Mouse (Mus musculus) fibroblast of lung, adult 2 months (primary cell): ENCODE results near the gene Lama4.
A peak's percentile ranks its signal among the peaks of the same experiment; 100 is the strongest.

Experiments
- DNase-seq: peaks from one replicate; pipeline ENCODE4 v3.0.0-alpha.2; 2011; ENCODE audit warnings: low read depth

Gene Lama4

DNA sequence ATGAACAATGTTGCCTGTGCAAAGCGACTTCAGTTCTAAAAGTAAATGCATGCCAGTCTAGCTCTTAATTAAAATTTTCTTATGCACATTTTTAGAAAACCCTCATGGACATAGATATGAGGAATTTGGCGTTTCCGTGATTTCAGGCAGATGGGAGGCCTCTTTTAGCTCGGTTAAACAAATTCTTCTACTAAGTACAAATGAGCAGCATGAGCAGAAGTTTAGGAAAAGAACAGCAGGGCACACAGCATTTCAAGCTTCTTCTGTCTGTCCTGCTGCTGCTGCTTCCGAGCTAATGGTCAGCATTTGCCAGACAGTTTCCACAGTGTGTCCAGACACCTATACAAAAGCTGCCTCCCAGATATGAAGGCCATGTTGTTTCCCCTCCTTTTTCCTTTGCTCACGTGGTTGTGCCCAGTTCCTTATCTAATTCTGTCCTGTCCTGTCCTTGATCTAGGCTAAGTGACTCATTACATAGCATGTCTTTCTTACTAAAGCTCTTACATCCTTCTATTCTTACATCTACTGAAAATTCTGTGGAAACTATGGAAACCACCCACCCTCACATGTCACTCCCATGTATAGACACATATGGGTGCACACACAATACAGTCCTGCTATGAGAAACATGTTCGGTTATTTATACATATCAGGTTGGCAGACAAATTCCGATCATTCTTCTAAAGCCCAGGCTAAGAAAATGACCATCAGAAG lies 84.4 kb downstream of the Lama4 start:
- DNase-seq = no peak

GRCm38 (mm10) chr10:39056050-39056449 lies 90.7 kb downstream of the Lama4 start:
- DNase-seq = no peak

- no peak for DNase-seq
Observed at GRCm38 (mm10) chr10:39064732-39065131, 99.4 kb downstream of the Lama4 start.

- no peak for DNase-seq
Observed at GRCm38 (mm10) chr10:39065449-39065848, 100.1 kb downstream of the Lama4 start.

GRCm38 (mm10) chr10:39066061-39066460 lies 100.7 kb downstream of the Lama4 start:
- DNase-seq = no peak

DNA sequence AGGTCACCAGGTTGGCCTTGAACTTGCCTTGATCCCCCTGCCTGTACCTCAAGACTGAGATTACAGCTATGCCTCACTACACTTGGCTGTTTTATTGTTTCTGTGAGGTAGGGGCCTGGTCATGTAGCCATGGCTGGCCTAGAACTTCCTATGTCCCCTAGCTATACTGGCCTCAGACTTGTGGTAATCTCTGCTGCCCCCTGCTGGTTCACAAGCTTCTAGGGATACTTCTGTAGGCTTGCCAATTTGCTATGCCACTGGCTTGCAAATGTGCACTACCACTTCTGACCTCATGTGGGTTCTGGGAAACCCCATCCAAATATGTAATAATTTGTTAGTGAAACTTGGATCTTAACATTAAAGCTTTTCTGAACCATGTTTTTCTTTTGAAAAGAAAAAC lies 101.6 kb downstream of the Lama4 start:
- peak; percentile 65 for DNase-seq

DNA sequence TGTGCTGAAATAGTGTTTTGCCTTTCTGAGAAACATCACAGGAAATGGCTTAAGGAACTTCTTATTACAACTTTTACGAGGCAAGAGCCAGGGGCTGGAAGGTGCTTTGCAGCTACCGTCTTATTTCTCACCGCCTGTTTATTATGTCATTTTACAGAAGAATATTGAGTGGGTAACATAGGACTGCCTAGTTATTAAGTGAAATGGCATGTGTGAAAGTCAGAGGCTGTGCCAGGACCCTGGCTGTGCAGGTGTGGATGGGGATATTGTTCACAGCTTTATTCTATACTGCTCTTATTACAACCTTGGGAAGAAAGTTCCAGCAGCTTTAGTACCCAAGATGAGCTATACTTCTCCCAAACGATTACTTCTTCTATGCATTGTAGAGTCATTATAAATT lies 106.7 kb downstream of the Lama4 start:
- DNase-seq = no peak

DNA sequence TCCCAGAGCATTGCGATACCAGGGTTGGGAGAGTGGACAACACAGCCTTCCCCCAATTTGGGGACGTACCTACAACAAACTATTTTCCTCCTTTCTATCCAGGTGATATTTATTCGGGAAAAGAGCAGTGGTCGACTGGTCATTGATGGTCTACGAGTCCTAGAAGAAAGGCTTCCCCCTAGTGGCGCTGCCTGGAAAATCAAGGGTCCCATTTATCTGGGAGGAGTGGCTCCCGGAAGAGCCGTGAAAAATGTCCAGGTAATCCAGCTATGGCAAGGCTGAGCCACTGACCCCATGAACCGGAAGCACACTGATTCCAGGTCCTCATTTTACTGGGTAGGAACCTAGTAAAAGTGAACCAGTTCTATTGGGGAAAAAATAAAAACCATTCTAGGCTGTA lies 131.7 kb downstream of the Lama4 start:
- no peak for DNase-seq

GRCm38 (mm10) chr10:39098746-39099145 lies 133.4 kb downstream of the Lama4 start:
- DNase-seq = no peak

- no peak for DNase-seq
Observed at GRCm38 (mm10) chr10:39104803-39105449, 139.6 kb downstream of the Lama4 start.

DNA sequence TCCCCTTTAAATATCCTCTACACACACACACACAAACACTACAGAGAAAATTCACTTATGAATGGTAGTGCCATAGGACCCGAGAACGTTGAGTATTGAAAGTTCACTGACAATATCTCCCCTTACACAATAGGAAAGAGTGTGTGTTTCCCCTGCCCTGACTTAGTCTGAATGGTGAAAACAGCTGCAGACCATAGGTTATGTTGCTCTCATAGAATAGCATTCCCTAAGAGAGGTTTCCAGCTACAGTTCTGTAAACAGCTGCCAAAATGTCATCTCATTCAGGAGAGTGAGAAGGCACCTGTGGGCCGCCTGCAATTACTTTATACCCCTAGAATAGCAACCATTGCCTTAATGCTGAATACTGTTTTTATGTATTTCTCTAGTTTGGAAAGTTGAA lies 141.1 kb downstream of the Lama4 start:
- no peak for DNase-seq

- no peak for DNase-seq
Observed at GRCm38 (mm10) chr10:39106935-39107334, 141.6 kb downstream of the Lama4 start.

GRCm38 (mm10) chr10:39108837-39109488 lies 143.6 kb downstream of the Lama4 start:
- no peak for DNase-seq

- DNase-seq = no peak
Observed at GRCm38 (mm10) chr10:39109489-39109874, 144.2 kb downstream of the Lama4 start.

DNA sequence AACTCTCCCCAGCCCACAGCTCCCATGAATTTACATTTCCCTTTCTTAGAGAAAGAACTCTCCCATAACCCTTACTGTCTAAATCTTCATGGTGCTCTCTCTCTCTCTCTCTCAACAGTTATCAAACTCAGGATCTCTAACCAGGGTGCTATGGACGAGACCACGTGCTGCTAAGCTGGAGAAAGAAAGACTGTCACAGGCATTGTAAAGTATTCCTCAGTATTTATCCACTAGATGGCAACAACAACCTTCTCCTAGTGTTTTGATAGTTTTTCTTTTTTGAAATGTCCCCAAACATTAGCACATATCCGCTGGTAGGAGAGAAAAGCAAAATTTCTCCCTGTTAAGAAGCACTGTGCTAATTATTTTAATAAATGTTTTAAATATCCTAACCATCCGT lies 156.1 kb downstream of the Lama4 start:
- DNase-seq = no peak

DNA sequence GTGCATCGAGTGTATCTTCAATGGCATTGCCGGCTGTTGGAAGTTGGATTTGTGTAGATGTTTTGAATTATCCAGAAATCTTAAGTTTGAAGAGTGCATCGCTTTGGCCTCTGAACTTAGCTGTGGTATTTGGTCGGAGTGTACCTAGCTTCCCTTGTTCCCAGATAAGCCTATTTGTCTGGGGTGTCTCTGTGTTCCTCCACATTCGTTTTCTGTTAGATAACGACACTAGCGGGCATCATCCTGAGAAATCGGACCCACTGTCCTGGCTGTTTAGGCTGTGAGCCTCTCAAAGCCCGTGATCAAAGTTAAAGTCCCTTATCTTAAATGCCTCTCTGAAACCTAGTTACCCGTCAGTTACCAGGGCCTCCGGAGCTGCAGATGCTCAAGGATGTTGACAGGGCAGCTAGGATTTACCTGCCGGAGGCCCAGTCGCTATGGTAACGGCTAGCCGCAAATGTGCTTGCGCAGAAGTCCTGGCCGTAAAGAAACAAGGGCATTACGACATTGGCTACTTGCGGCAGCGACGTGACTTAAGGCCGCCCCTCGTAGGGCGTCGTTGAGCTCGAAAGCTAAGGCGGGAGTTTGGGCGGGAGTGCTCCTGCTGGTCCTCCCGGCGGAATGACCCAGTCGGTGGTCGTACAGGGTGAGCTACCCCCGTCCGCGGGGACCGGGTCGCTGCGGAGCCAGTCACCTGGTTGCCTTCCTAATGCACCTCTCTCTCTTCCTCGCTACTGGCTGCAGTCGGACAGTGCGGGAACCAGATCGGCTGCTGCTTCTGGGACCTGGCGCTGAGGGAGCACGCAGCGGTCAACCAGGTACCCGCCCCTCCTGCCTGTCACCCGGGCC lies 168.4 kb downstream of the Lama4 start, which contains the start of the genes Fam229b and Tube1:
TSS of gene Fam229b (minus strand) at position 453 of the 849 bp plus-strand sequence.
TSS of gene Tube1 (plus strand) at position 515 of the 849 bp plus-strand sequence.
- peak; percentile 93 for DNase-seq

GRCm38 (mm10) chr10:39137766-39138165 lies 172.5 kb downstream of the Lama4 start:
- no peak for DNase-seq

DNA sequence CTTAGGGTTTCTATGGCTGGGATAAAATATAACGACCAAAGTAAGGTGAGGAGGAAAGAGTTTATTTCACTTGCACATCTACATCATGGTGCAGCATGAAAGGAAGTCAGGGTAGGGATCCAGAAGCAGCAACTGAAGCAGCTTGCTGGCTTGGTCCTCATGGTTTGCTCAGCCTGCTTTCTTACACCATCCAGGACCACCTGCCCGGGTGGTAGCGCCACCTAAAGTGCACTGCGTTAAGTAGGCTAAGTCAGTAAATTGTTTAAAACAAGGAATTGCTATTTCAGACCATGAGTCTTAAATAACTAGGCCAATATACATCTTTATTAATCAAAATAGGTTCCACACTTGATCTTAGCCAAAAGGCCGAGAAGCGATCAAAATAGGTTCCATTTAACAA lies 173.4 kb downstream of the Lama4 start:
- no peak for DNase-seq

DNA sequence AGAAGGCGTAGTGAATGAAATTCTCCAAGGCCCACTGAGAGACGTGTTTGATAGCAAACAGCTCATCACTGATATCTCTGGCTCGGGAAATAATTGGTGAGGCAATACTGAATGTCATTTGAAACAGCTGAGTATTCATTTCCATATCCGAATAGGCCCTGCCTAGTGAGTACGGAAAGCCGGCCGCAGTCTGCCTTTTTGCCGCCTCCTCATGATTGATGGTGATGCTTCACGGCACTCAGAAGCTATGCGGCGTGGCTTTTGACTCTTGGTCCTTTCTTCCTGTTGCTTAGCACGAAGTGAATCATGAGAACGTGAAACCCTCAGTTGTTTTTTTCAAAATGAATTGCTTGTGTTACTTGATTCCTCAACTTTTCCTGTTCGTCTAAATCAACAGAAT lies 175.5 kb downstream of the Lama4 start:
- DNase-seq = no peak

- no peak for DNase-seq
Observed at GRCm38 (mm10) chr10:39141401-39141800, 176.1 kb downstream of the Lama4 start.

DNA sequence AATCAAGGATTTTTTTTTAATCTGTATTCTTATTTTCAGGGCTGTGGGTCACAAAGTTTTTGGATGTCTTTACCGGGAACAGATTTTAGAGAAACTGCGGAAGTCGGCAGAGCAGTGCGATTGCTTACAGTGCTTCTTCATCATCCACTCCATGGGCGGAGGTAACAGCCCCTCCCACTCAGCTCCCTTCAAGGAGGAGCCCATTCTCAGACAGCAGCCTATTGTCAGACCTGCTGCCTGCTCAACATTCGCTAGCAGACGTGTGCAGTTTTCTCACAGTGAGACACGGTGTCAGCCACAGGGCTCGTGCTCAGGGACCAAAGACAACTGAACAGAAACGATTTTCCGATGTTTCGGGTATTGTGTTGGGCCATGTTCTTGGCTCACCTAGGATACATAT lies 176.9 kb downstream of the Lama4 start:
- DNase-seq = no peak

- no peak for DNase-seq
Observed at GRCm38 (mm10) chr10:39156719-39157118, 191.4 kb downstream of the Lama4 start.
